Mouse (Mus musculus) heart, adult 11 months (tissue): ENCODE data around the gene Sfxn2.
A peak's percentile ranks its signal among the peaks of the same experiment; 100 is the strongest.

Experiments used
- DNase-seq: peaks from one replicate; pipeline ENCODE4 v3.0.0; 2022

The Sfxn2 gene

GRCm38 (mm10) chr19:46631637-46632036, 58.5 kb downstream of the Sfxn2 start:
- DNase-seq: peak; percentile 93

GRCm38 (mm10) chr19:46635766-46636165, 62.6 kb downstream of the Sfxn2 start:
- DNase-seq: peak; percentile 92

- no peak for DNase-seq
Observed at GRCm38 (mm10) chr19:46637598-46637997, 64.4 kb downstream of the Sfxn2 start.

- DNase-seq: no peak
Observed at GRCm38 (mm10) chr19:46639053-46639452, 65.9 kb downstream of the Sfxn2 start.

GRCm38 (mm10) chr19:46639496-46639895, 66.3 kb downstream of the Sfxn2 start:
- no peak for DNase-seq

GRCm38 (mm10) chr19:46640780-46641179, 67.6 kb downstream of the Sfxn2 start:
- no peak for DNase-seq

- DNase-seq: peak; percentile 98
Observed at GRCm38 (mm10) chr19:46641420-46642085, 68.4 kb downstream of the Sfxn2 start.

- DNase-seq: peak; percentile 96
Observed at GRCm38 (mm10) chr19:46642136-46642753, 69.1 kb downstream of the Sfxn2 start.

GRCm38 (mm10) chr19:46643236-46643635, 70.1 kb downstream of the Sfxn2 start:
- no peak for DNase-seq

- peak; percentile 95 for DNase-seq
Observed at GRCm38 (mm10) chr19:46644343-46644792, 71.2 kb downstream of the Sfxn2 start.

- peak; percentile 98 for DNase-seq
Observed at GRCm38 (mm10) chr19:46644793-46645602, 71.8 kb downstream of the Sfxn2 start.

- no peak for DNase-seq
Observed at GRCm38 (mm10) chr19:46646041-46646481, 72.9 kb downstream of the Sfxn2 start.

GRCm38 (mm10) chr19:46647254-46647653, 74.1 kb downstream of the Sfxn2 start:
- DNase-seq: peak; percentile 97
